Mouse (Mus musculus): ENCODE results near the gene Tk1. TPM values are rescaled to one million over a fixed set of nuclear protein-coding genes. Genes with fewer than 3 reads are reported as not detected.

The Tk1 gene
- total and polyA plus RNA-seq, 3 experiments = 172 to 188 TPM; not detected in 1

- TF ChIP-seq MYC (IDR thresholded peaks at IDR 0.05; ENCODE audit: low read depth, low read length) (no peak), USF1 (IDR thresholded peaks at IDR 0.05; ENCODE audit: low read depth, low read length) (peak; percentile 55; the same call in 1 of the 2 replicates), MAX (IDR thresholded peaks at IDR 0.05; ENCODE audit: low read length) (no peak), ZC3H11A (IDR thresholded peaks at IDR 0.05; ENCODE audit: low read depth, low read length) (no peak), RCOR1 (IDR thresholded peaks at IDR 0.05; ENCODE audit: low read depth, low read length) (no peak), ETS1 (IDR thresholded peaks at IDR 0.05; ENCODE audit: low read depth, low read length) (no peak), ZMIZ1 (IDR thresholded peaks at IDR 0.05; ENCODE audit: low read depth, low read length) (no peak), JUND (IDR thresholded peaks at IDR 0.05; ENCODE audit: low read depth, low read length) (no peak)
- Histone ChIP-seq H3K4me1 (ENCODE audit: control insufficient read depth in 1 of 2, insufficient read depth in 2 of 2, low read length in 2 of 2) (peaks cover 21 to 28% of the 10 kb centered on the region in 2 experiments), H3K27ac (ENCODE audit: control insufficient read depth, low read depth, low read length) (no peak overlapping the region)
Observed at GRCm38 (mm10) chr11:117840910-117841309, 15.0 kb upstream of the Tk1 start.

GRCm38 (mm10) chr11:117839021-117839420 lies 13.1 kb upstream of the Tk1 start:
- peak overlapping the region; percentile 73 for H3K27ac ChIP-seq (ENCODE audit: control insufficient read depth, low read depth, low read length)
- H3K9me3 ChIP-seq (replicated peaks; ENCODE audit: insufficient read depth, low read length) = no peaks in the 10 kb centered on the region
- no peak for DNase-seq (ENCODE audit: low read depth, low spot score)
- H3K79me2 ChIP-seq (ENCODE audit: control insufficient read depth, insufficient read depth, low read length, poor library complexity) = no peaks in the 10 kb centered on the region
- H3K4me3 ChIP-seq (ENCODE audit: control insufficient read depth in 1 of 2, insufficient read depth in 1 of 2, low read depth in 2 of 2, low read length in 2 of 2) = peak overlapping the region in 1 of 2 experiments; percentile 13; a peak in 2 of 4 replicates
- H3K9ac ChIP-seq (ENCODE audit: control insufficient read depth, low read depth, low read length, poor library complexity, severe bottlenecking) = peak overlapping the region; percentile 27
- H3K4me1 ChIP-seq (ENCODE audit: control insufficient read depth in 1 of 2, insufficient read depth in 2 of 2, low read length in 2 of 2) = peaks cover 21 to 28% of the 10 kb centered on the region in 2 experiments
- H3K27me3 ChIP-seq (ENCODE audit: control insufficient read depth in 1 of 2, insufficient read depth in 2 of 2, low read length in 2 of 2) = no peaks in the 10 kb centered on the region
- H3K36me3 ChIP-seq (ENCODE audit: control insufficient read depth in 1 of 2, insufficient read depth in 2 of 2, low read length in 2 of 2) = peaks cover 0 to 17% of the 10 kb centered on the region in 2 experiments; a peak in 2 of 4 replicates
- TF ChIP-seq POLR2AphosphoS2 (IDR thresholded peaks at IDR 0.05; ENCODE audit: low read length) (no peak), JUND (IDR thresholded peaks at IDR 0.05; ENCODE audit: low read depth, low read length) (no peak), BHLHE40 (IDR thresholded peaks at IDR 0.05; ENCODE audit: borderline replicate concordance, low read depth, low read length) (no peak), MXI1 (IDR thresholded peaks at IDR 0.05; ENCODE audit: low read depth, low read length) (no peak), TBP (IDR thresholded peaks at IDR 0.05; ENCODE audit: low read depth, low read length) (0 out of 2 replicates have a peak, but pooled peaks have one; percentile 3), NELFE (IDR thresholded peaks at IDR 0.05; ENCODE audit: low read depth, low read length) (peak; percentile 10; the same call in 1 of the 2 replicates), E2F4 (IDR thresholded peaks at IDR 0.05; ENCODE audit: borderline replicate concordance, low read depth, low read length) (no peak), GATA1 (IDR thresholded peaks at IDR 0.05; ENCODE audit: low read depth, low read length) (no peak), HCFC1 (IDR thresholded peaks at IDR 0.05; ENCODE audit: low read depth, low read length) (no peak)

More at GRCm38 (mm10) chr11:117840910-117841309, 15.0 kb upstream of the Tk1 start:
- Histone ChIP-seq H3K79me2 (ENCODE audit: control insufficient read depth, insufficient read depth, low read length, poor library complexity) (no peaks in the 10 kb centered on the region), H3K27me3 (ENCODE audit: control insufficient read depth in 1 of 2, insufficient read depth in 2 of 2, low read length in 2 of 2) (no peaks in the 10 kb centered on the region), H3K9me3 (replicated peaks; ENCODE audit: insufficient read depth, low read length) (no peaks in the 10 kb centered on the region), H3K9ac (ENCODE audit: control insufficient read depth, low read depth, low read length, poor library complexity, severe bottlenecking) (no peak overlapping the region), H3K36me3 (ENCODE audit: control insufficient read depth in 1 of 2, insufficient read depth in 2 of 2, low read length in 2 of 2) (peaks cover 0 to 17% of the 10 kb centered on the region in 2 experiments; a peak in 2 of 4 replicates), H3K4me3 (ENCODE audit: control insufficient read depth in 1 of 2, insufficient read depth in 1 of 2, low read depth in 2 of 2, low read length in 2 of 2) (no peak overlapping the region)
- DNase-seq (ENCODE audit: low read depth, low spot score) = no peak

Data from MEL (cell line).